Mouse (Mus musculus) CD4-positive helper T cell, adult 2 months (primary cell): ENCODE results near the gene Dhrs7b.
"Not testable (repeated sequence)": the region's sequence is repeated elsewhere in the genome, so short reads cannot be mapped to it uniquely, and the experiment has no call there.

Source experiments
- DNase-seq: peaks from one replicate; pipeline ENCODE4 v3.0.0-alpha.2; 2012; ENCODE audit warnings: low read depth, missing footprints, low spot score

Dhrs7b gene

DNA sequence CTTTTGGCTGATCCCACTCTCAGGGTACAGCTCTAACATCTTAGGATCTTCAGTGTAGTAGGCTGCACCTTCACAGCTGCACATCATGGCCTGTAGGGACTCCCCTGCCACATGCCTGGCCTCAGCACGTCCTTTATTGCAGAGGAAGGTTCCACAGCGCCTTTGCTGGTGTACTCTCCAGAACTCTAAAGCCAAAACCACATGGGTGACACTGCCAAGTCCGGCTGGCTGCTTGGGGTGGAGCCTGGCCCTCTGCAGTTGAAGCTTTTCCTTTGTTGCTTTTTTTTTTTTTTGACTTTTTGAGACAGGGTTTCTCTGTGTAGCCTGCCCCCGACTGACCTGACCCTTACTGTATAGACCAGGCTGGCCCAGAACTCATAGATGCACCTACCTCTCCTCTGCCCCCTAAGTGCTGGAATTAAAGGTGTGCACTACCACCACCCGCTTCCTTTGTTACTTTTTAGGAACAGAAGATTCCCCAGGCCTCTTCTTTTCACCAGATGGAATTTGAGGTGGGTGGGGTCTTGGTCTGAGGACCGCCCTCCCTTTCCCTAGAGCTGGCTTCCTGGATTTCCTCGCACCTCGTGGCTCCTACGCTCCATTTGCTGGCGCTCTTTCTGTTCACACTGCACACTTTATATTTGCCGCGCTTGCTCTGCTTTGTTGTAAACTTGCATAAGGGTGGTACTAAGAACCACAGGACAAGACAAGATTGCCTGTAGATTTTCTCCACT lies 11.2 kb downstream of the Dhrs7b start:
- no peak for DNase-seq

GRCm38 (mm10) chr11:60843412-60843811 lies 13.0 kb downstream of the Dhrs7b start:
- no peak for DNase-seq

DNA sequence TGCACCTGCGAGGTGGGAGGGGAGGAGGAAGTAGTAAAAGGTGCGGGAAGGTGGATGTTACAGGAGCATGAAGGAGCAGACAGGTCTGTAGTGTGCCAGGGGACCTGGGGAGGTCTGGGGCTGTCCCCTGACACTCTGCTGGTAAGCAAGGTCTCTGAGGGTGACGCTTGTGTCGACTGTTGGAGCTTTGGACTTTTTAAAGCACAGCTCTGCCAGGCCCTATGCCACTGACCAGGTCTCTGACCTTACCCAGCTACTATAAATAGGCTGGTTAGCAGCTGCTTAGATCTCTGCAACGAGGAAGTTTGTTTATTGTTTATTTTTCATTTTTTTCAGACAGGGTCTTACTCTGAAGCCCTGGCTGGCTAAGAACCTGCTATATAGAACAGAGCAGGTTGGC lies 15.0 kb downstream of the Dhrs7b start:
- no peak for DNase-seq

DNA sequence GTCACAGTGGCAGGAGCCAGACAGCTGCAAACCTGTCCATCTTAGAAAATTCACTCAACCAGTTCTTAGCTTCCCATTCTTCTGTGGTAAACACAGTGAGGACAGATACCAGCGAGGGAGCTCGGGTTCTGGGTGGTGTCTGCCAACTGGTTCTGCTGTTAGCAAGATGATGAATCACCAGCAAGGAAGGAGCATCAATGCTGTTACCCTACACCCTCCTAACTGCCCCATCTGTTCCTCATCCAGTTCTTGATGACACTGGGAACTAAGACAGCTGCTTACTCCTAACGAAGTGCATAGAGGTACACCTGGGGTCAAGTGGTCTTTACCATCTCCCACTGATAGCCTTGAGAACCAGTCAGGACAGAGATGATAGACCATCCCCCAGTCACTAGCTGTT lies 26.2 kb downstream of the Dhrs7b start:
- no peak for DNase-seq

DNA sequence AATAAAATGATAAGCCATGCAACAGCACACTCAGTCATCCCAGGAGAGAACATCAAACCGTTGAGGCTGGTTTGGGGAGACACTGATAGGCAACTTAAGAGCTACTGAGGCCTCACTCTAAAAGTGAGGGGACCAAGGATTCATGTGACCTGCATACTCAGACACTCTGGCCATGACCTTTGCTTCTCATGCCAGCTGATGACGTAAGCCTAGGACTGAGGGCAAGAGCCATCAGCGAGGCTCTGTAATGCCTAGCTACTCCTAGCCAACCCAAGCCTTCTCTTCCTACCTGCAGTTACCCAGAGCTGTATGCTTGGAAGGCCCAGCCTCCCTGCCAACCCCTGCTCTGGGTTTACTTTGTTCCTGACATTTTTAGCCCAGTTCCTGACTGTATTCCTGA lies 31.6 kb downstream of the Dhrs7b start:
- DNase-seq = no peak

GRCm38 (mm10) chr11:60863196-60863595 lies 32.8 kb downstream of the Dhrs7b start:
- DNase-seq = no peak

GRCm38 (mm10) chr11:60864166-60864565 lies 33.7 kb downstream of the Dhrs7b start:
- no peak for DNase-seq

DNA sequence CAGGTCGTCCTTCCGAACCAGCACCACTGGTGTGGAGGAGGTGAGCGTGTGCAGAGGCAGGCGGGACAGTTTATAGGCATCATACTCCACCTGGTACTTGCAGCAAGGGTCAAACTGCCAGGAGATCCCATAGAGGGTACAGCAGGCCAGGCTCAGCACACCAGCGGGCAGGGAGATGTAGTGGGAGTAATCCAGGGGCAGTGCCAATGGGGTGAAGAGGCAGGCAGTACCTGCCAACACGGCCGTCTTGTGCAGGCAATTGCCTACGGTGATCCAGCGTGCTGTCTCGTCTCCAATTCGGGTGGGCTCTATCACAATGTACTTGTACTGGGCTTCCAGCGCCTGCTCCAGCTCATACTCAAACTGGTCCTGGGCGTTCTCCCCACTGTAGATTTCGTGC lies 34.5 kb downstream of the Dhrs7b start:
- DNase-seq = no peak

DNA sequence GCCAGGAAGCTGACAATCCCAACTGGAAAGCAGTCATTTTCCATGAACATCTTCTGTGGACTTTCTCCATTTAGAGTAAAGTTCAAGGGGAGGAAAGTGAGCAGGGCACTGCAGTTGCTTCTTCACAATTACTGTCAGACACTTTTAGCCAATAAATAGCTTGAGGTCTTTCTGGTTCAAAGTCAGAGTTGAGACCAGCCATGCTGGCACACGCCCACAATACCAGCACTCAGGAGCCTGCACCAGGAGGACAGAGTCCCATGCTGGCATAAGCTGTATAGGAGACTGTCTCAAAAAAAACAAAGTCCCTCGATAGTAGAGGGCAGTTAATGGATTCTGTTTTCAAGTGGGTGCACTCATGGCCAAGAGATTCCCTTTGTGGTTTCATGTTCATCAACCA lies 35.6 kb downstream of the Dhrs7b start:
- DNase-seq = no peak

DNA sequence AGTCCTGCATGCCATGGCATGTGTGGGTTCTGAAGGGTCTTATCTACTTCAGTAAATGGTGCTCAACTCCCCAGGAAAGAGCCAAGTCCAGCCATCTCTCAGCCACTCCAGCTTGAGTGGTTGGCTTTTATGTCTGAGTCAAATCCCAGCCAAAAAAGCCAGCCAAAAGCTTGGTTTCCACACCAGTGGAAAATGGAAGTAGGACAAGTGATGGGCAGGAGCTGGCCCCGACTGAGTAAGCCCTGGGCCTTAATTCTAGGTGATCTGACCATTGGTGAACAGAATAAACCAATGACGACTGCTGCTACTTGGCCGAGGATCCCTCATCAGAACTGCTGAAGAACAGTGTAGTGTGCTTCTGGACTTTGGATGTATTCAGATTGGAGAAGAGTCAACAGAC lies 37.0 kb downstream of the Dhrs7b start:
- no peak for DNase-seq

- no peak for DNase-seq
Observed at GRCm38 (mm10) chr11:60867904-60868303, 37.5 kb downstream of the Dhrs7b start.

DNA sequence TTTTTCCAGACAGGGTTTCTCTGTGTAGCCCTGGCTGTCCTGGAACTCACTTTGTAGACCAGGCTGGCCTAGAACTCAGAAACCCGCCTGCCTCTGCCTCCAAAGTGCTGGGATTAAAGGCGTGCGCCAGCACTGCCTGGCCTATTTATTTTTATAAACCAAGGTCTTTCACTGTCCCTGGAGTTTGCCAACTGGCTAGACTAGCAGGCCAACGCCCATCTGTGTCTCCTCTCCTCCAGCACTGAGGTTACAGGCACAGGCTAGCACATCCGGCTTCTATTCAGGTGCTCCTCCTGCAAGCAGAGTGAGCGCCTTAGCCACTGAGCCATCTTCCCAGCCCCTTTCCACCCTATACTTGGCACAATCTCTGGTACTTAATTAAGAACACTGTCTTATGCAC lies 39.0 kb downstream of the Dhrs7b start:
- not testable (repeated sequence) for DNase-seq

- DNase-seq = no peak
Observed at GRCm38 (mm10) chr11:60871409-60871808, 41.0 kb downstream of the Dhrs7b start.

- peak; percentile 47 for DNase-seq
Observed at GRCm38 (mm10) chr11:60873101-60873500, 42.7 kb downstream of the Dhrs7b start.

DNA sequence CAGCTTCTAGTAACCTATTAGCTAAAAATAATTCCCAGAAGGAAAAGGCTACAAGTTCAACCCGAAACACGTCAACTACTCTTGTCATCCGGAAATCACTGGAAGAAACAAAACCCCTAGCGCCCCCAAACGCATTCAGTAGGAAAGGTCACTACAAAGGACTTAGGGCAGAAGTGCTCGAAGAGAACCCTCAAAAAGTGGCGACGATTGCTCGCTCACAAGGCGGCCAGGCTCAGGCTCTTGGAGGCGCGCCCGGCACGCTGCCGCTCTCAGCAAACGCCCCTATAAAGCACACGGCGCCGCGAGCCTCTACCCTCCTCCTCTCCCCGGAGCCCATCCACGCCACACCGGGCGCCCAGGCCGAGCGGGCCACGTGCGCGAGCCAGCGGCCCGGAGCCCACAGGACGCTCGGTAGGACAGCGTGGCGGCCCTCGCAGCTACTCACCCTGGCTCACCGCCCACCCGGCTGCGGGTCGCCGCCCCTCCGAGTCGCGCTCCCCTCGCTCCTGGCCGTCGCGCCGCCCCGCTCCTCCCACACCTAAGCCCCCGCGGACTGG lies 47.7 kb downstream of the Dhrs7b start:
- no peak for DNase-seq

GRCm38 (mm10) chr11:60878675-60879294 lies 48.4 kb downstream of the Dhrs7b start, which contains the start of gene Tmem11:
Gene Tmem11, minus strand, starts transcription at chr11:60879272.
- DNase-seq = peak; percentile 97

DNA sequence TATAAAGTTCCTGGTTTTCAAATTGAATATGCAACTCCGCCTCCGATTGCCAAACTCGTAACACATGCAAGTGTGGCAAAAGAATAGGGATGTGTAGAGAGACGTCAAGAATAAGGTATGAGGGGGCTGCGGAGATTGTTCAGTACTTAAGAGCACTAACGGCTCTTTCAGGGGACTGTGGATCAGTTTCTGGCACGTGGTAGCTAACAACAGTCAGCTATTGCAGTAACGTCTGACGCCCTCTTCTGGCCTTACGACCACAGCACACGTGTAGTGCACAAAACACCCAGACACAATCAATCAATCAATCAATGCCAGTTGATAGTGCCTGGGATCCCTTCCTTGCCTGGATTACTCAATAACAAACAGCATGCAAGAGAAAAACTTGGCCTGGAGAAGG lies 49.0 kb downstream of the Dhrs7b start:
- DNase-seq = peak; percentile 86

GRCm38 (mm10) chr11:60880559-60880958 lies 50.1 kb downstream of the Dhrs7b start:
- DNase-seq = no peak

- no peak for DNase-seq
Observed at GRCm38 (mm10) chr11:60882386-60882785, 52.0 kb downstream of the Dhrs7b start.

DNA sequence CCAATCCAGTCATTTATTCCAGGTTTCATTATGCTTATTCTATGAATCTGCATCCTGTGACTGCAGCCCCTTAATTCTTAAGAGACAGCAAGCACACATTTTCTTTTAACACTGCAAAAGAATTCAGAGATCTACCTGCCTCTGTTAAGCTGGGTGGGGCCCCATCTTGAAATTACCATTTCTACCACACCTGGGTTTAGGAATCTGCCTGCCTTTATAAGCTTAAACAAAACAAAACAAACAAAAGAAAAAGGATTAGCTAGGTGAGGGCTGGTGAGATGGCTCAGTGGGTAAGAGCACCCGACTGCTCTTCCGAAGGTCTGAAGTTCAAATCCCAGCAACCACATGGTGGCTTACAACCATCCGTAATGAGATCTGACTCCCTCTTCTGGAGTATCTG lies 56.6 kb downstream of the Dhrs7b start:
- DNase-seq = not testable (repeated sequence)

DNA sequence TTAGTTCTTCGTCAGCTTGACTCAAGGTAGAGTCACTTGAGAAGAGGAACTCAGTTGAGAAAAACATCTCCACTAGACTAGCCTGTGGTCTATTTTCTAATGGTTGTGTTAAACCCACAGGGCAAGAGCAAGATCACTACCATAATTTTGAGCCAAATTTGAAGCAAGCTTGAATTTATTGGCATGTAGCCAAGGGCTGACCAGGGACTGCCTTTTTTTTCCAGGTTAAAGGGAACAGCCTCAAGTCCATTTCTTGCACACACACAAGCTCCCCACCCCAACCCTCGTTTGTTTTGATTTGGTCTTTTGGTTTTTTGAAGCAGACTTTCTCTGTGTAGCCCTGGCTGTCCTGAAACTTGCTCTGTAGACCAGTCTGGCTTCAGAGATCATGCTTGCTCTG lies 59.4 kb downstream of the Dhrs7b start:
- DNase-seq = no peak

DNA sequence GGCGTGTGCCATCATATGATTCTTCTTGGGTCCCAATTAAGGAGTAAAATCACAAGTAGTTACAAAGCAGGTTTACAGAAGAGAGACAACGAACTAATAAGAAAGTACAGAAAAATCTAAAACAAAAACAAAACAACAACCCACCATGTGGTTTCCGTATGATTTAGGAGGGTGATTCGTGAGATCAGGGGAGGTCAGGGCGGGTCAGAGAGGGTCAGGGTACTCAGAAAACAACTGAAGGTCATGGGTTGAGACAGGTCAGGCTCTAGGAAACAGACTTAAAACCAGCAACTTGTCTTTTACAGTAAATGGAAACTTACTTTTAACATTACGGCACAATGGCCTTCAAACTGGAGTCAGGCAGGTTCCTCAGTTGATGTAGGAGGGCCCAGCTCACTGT lies 59.9 kb downstream of the Dhrs7b start:
- no peak for DNase-seq

GRCm38 (mm10) chr11:60890744-60891143 lies 60.3 kb downstream of the Dhrs7b start:
- no peak for DNase-seq
